Mouse (Mus musculus) neural tube, embryonic 15.5 days (tissue): ENCODE measurements around the gene Asic2. TPM values are rescaled to one million over a fixed set of nuclear protein-coding genes. Genes with fewer than 3 reads are reported as not detected.

ENCODE experiments used
- ATAC-seq: fragments of 200-750 bp; cut with Nextera tagmentation; 2 replicates; pipeline ENCODE4 v1.8.0; 2017; ENCODE audit warnings: mild to moderate bottlenecking, moderate TSS enrichment, moderate library complexity; ENCODE audit not compliant: low FRiP score
- H3K27ac ChIP-seq: fragments of 300-500 bp; sonication (generic); replicated peaks from 2 replicates; pipeline ENCODE4 v1.5.1; 2015; ENCODE audit warnings: mild to moderate bottlenecking, inconsistent platforms
- H3K27me3 ChIP-seq: fragments of 300-500 bp; sonication (generic); replicated peaks from 2 replicates; pipeline ENCODE4 v1.6.1; 2015; ENCODE audit warnings: inconsistent platforms
- H3K36me3 ChIP-seq: fragments of 300-500 bp; sonication (generic); 2 replicates; pipeline ENCODE4 v1.6.1; 2015; ENCODE audit warnings: inconsistent platforms
- H3K4me1 ChIP-seq: fragments of 300-500 bp; sonication (generic); 2 replicates; pipeline ENCODE4 v1.6.1; 2015; ENCODE audit warnings: inconsistent platforms
- H3K4me2 ChIP-seq: fragments of 300-500 bp; sonication (generic); 2 replicates; pipeline ENCODE4 v1.6.1; 2015; ENCODE audit warnings: inconsistent platforms, mild to moderate bottlenecking, moderate library complexity
- H3K4me3 ChIP-seq: fragments of 300-500 bp; sonication (generic); replicated peaks from 2 replicates; pipeline ENCODE4 v1.5.1; 2015; ENCODE audit warnings: mild to moderate bottlenecking, inconsistent platforms
- H3K9ac ChIP-seq: fragments of 300-500 bp; sonication (generic); replicated peaks from 2 replicates; pipeline ENCODE4 v1.6.1; 2015; ENCODE audit warnings: mild to moderate bottlenecking, inconsistent platforms
- H3K9me3 ChIP-seq: fragments of 300-500 bp; sonication (generic); replicated peaks from 2 replicates; pipeline ENCODE4 v1.6.1; 2016; ENCODE audit warnings: inconsistent platforms
- WGBS: fragments of 180-500 bp; shearing (Covaris S2); methylation state at CpG from one replicate; pipeline ENCODE4 v1.1.7; 2015; ENCODE audit warnings: mixed read lengths; 5-methylcytosine and 5-hydroxymethylcytosine counted together
- polyA plus RNA-seq: library from polyadenylated mRNA; unstranded; fragments of >200 nt; fragmentation: Nextera tagmentation; extraction: Ambion mirVana; gene quantifications from 2 replicates; pipeline ENCODE4 v1.2.1, GENCODE M21; 2015

Asic2 gene
- polyA plus RNA-seq, 1 experiment from 2014 or later = 21.3 TPM

- no peak for ATAC-seq
- WGBS = 91% methylated on average over 1 of the region's 1 CpGs
These were observed 20.2 kb downstream of the Asic2 start for GRCm38 (mm10) chr11:81948021-81948420.

GRCm38 (mm10) chr11:81942167-81942566 is 26.1 kb downstream of the Asic2 start:
- H3K27me3 ChIP-seq = no peaks in the 10 kb centered on the region
- no peak overlapping the region for H3K4me2 ChIP-seq
- no peak overlapping the region for H3K27ac ChIP-seq
- 69% methylated on average over 1 of the region's 1 CpGs for WGBS
- no peaks in the 10 kb centered on the region for H3K36me3 ChIP-seq
- no peaks in the 10 kb centered on the region for H3K4me1 ChIP-seq
- H3K9ac ChIP-seq = no peak overlapping the region
- ATAC-seq = no peak
- H3K4me3 ChIP-seq = no peak overlapping the region
- H3K9me3 ChIP-seq = no peaks in the 10 kb centered on the region

More at GRCm38 (mm10) chr11:81948021-81948420, 20.2 kb downstream of the Asic2 start:
- H3K9me3 ChIP-seq = no peaks in the 10 kb centered on the region
- H3K27me3 ChIP-seq = no peaks in the 10 kb centered on the region
- no peaks in the 10 kb centered on the region for H3K4me1 ChIP-seq
- H3K36me3 ChIP-seq = no peaks in the 10 kb centered on the region
- H3K4me3 ChIP-seq = no peak overlapping the region
- no peak overlapping the region for H3K27ac ChIP-seq
- no peak overlapping the region for H3K4me2 ChIP-seq
- no peak overlapping the region for H3K9ac ChIP-seq

GRCm38 (mm10) chr11:81940988-81941387 is 27.3 kb downstream of the Asic2 start:
- no peak overlapping the region for H3K27ac ChIP-seq
- no peaks in the 10 kb centered on the region for H3K4me1 ChIP-seq
- no peaks in the 10 kb centered on the region for H3K36me3 ChIP-seq
- H3K27me3 ChIP-seq = no peaks in the 10 kb centered on the region
- H3K9me3 ChIP-seq = no peaks in the 10 kb centered on the region
- 16% methylated on average over 1 of the region's 1 CpGs for WGBS
- H3K4me2 ChIP-seq = no peak overlapping the region
- H3K4me3 ChIP-seq = no peak overlapping the region
- ATAC-seq = no peak
- H3K9ac ChIP-seq = no peak overlapping the region

DNA sequence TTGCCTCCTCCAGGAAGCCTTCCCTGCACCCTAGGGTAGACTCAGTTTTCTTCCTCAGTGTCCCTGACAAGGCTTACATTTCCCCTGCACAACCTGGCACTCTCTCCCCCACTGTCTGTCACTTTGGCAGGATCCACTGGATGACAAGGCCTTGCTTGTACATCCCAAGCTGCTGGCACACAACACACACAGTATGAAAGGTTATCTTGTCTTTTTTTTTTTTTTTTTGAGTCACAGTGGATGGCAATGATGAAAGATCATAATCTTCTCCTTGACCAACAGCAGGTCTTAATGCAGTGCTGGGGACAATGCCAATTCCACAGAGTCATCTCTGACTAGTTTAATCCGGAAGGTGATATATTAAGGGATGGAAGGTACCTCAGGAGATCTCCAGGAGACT is 30.7 kb downstream of the Asic2 start:
- no peaks in the 10 kb centered on the region for H3K27me3 ChIP-seq
- H3K4me2 ChIP-seq = no peak overlapping the region
- no peaks in the 10 kb centered on the region for H3K36me3 ChIP-seq
- no peak overlapping the region for H3K9ac ChIP-seq
- 94% methylated on average over 1 of the region's 1 CpGs for WGBS
- ATAC-seq = no peak
- no peaks in the 10 kb centered on the region for H3K9me3 ChIP-seq
- H3K4me3 ChIP-seq = no peak overlapping the region
- no peak overlapping the region for H3K27ac ChIP-seq
- no peaks in the 10 kb centered on the region for H3K4me1 ChIP-seq

- no peak for ATAC-seq
- Histone ChIP-seq H3K4me3 (no peak overlapping the region), H3K36me3 (no peaks in the 10 kb centered on the region), H3K27ac (no peak overlapping the region), H3K9me3 (no peaks in the 10 kb centered on the region), H3K9ac (no peak overlapping the region), H3K27me3 (no peaks in the 10 kb centered on the region), H3K4me2 (no peak overlapping the region), H3K4me1 (no peaks in the 10 kb centered on the region)
These were observed 41.9 kb downstream of the Asic2 start for GRCm38 (mm10) chr11:81926393-81926792.

GRCm38 (mm10) chr11:81923626-81924025 is 44.6 kb downstream of the Asic2 start:
- H3K9me3 ChIP-seq = no peaks in the 10 kb centered on the region
- H3K36me3 ChIP-seq = no peaks in the 10 kb centered on the region
- no peak overlapping the region for H3K27ac ChIP-seq
- no peaks in the 10 kb centered on the region for H3K27me3 ChIP-seq
- no peak overlapping the region for H3K9ac ChIP-seq
- ATAC-seq = no peak
- 92% methylated on average over 4 of the region's 4 CpGs for WGBS
- no peaks in the 10 kb centered on the region for H3K4me1 ChIP-seq
- H3K4me2 ChIP-seq = no peak overlapping the region
- no peak overlapping the region for H3K4me3 ChIP-seq

- 89% methylated on average over 2 of the region's 2 CpGs for WGBS
- no peaks in the 10 kb centered on the region for H3K36me3 ChIP-seq
- no peaks in the 10 kb centered on the region for H3K9me3 ChIP-seq
- no peak overlapping the region for H3K4me2 ChIP-seq
- H3K27me3 ChIP-seq = no peaks in the 10 kb centered on the region
- no peak overlapping the region for H3K4me3 ChIP-seq
- no peak overlapping the region for H3K9ac ChIP-seq
- ATAC-seq = no peak
- H3K4me1 ChIP-seq = no peaks in the 10 kb centered on the region
- no peak overlapping the region for H3K27ac ChIP-seq
These were observed 45.2 kb downstream of the Asic2 start for GRCm38 (mm10) chr11:81923096-81923495.

DNA sequence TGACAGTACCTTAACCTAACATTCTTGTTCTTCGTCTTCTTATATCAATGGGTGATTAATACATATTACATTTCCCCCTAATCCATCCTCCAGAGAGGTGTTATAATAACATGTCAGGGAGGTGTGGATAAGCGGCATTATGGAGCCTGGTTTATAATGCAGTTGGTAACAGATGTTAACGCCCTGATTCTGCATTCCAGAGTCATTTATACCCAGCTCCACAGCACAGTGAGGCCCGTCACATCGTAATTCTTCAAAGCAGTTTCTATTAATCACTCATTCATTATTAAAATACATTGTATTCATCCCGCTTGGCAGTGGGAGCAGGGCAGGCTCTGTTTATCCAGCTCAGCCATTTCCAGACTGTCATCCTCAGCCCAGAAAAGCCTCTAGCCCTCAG is 52.8 kb downstream of the Asic2 start:
- Histone ChIP-seq H3K9ac (no peak overlapping the region), H3K27me3 (no peaks in the 10 kb centered on the region), H3K4me2 (no peak overlapping the region), H3K27ac (peak overlapping the region; percentile 41; the same call in 1 of the 2 replicates), H3K36me3 (no peaks in the 10 kb centered on the region), H3K4me1 (peaks cover 20% of the 10 kb centered on the region), H3K9me3 (no peaks in the 10 kb centered on the region), H3K4me3 (no peak overlapping the region)
- WGBS = 27% methylated on average over 6 of the region's 6 CpGs
- no peak for ATAC-seq

DNA sequence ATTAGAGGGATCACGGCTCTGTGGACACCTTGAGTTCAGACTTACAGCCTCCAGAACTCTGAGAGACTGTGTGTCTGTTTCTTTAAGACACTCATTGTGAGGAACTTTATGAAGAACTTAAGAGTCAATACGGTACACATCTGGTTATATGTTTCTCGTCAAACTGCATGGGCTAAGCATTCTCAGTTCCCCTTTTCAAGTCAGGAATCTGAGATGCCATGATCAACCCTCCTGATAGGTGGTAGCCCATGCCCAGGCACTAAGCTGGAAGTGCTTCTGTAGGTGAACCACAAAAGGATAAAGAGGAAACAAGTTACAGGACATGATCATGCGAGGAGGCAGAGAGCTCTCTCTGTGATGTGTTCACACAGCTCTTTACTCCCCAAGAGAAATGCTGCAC is 55.2 kb downstream of the Asic2 start:
- peaks cover 20% of the 10 kb centered on the region for H3K4me1 ChIP-seq
- H3K9me3 ChIP-seq = no peaks in the 10 kb centered on the region
- no peaks in the 10 kb centered on the region for H3K36me3 ChIP-seq
- WGBS = 92% methylated on average over 4 of the region's 4 CpGs
- H3K4me3 ChIP-seq = no peak overlapping the region
- H3K27ac ChIP-seq = no peak overlapping the region
- no peaks in the 10 kb centered on the region for H3K27me3 ChIP-seq
- no peak overlapping the region for H3K9ac ChIP-seq
- ATAC-seq = no peak
- H3K4me2 ChIP-seq = no peak overlapping the region

DNA sequence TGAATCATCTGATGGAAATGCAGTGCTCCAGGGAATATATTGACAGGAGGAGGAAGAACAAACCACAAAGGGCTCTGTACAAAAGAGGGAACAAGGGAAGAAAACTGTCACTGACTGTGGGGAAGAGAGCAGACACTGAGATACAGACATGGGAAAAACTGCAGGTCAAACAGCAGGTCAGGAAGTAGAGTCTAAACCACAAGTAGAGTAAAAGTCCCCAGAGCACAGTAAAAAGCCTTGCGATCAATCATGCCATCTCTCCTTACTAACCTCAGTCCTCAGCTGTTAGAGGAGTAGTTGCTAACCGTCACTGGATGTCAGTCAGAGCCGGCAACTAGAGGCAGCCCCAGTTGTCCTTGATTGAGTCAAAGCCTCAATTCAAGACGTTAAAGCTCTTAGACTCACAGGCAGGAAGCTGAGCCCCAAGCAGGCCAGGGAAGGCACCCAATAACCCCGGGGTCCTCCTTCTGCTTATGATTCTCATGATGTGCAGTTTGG is 58.8 kb downstream of the Asic2 start:
- Histone ChIP-seq H3K4me1 (peaks cover 6% of the 10 kb centered on the region; the same call in 1 of the 2 replicates), H3K36me3 (no peaks in the 10 kb centered on the region), H3K27ac (no peak overlapping the region), H3K9ac (no peak overlapping the region), H3K4me3 (no peak overlapping the region), H3K9me3 (no peaks in the 10 kb centered on the region), H3K4me2 (no peak overlapping the region), H3K27me3 (no peaks in the 10 kb centered on the region)
- no peak for ATAC-seq
- WGBS = 65% methylated on average over 5 of the region's 5 CpGs

DNA sequence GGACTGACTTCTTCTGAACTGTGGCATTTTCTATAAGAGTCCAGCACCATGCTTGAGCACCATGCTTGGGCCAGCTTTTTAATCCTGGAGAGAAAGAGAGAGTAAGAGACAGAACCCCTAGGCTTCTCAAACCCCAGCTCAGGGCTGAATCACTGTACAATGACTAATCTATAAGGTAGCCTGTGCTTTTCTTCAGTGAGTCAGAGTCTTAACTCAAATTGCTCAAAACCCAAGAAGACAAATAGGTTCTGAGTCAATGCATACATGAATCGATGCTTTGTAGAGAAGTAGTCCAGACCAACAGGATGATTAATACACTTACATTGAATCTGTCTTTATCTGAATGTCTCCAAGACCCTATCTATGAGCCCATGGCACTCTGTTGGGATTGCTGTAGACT is 59.5 kb downstream of the Asic2 start:
- Histone ChIP-seq H3K4me2 (no peak overlapping the region), H3K4me1 (peaks cover 6% of the 10 kb centered on the region; the same call in 1 of the 2 replicates), H3K27me3 (no peaks in the 10 kb centered on the region), H3K9me3 (no peaks in the 10 kb centered on the region), H3K27ac (no peak overlapping the region), H3K4me3 (no peak overlapping the region), H3K36me3 (no peaks in the 10 kb centered on the region), H3K9ac (no peak overlapping the region)
- ATAC-seq = no peak
- 83% methylated on average over 1 of the region's 1 CpGs for WGBS

DNA sequence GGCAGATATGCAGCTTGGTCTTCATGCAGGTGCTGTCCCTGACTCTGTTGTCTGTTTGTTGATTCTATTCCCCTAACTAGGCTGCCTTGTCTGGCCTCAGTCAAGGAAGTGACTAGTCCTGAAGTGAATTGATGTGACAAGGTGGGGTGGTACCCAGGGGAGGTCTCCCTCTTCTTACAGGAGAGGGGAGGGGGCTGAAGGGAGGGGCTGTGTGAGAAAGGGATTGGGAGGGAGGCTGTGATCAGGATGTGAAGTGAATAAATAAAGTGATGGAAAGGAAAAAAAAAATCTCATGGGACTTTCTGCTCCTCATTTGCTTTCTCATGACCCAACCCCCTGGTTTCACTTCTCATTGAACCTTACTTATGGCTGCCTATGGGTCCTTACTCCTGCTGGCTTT is 65.9 kb downstream of the Asic2 start:
- Histone ChIP-seq H3K27ac (no peak overlapping the region), H3K9me3 (no peaks in the 10 kb centered on the region), H3K4me1 (peaks cover 18% of the 10 kb centered on the region), H3K4me2 (no peak overlapping the region), H3K27me3 (no peaks in the 10 kb centered on the region), H3K9ac (no peak overlapping the region), H3K36me3 (no peaks in the 10 kb centered on the region), H3K4me3 (no peak overlapping the region)
- no peak for ATAC-seq
